10 mouse cellular contexts compared by ENCODE assay signal in the genomic region with DNA sequence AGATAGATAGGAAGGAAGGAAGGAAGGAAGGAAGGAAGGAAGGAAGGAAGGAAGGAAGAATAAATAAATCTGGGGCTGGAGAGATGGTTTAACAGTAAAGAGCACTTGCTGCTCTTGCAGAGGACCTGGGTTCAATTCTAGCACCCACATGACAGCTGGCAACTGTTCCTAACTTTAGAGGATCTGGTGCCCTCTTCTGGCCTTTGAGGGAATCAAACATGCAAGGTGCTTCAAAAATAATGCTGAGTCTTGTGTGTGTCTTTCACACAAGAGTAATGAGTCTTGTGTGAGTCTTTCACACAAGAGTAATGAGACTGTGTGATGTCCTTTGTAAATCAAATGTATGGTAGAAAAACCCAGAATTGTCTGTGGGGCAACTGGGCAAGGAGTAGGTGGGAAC.
DNase-seq lines count a peak whose midpoint lies in the region; ATAC-seq and TF ChIP-seq lines count a peak whose summit lies in the region.
"Had no signal": no experiment of that assay in that cellular context is flagged by ENCODE, and none has a peak within 500 bp of the region (broad histone marks: within the 10 kb centered on the region; RNA-seq: fewer than 3 reads in every experiment).

No protein-coding gene starts in this region.

- no peaks in the 10 kb centered on the region for H3K9me3 ChIP-seq in embryonic facial prominence, embryonic 15.5 days (replicated peaks)
- H3K9me3 ChIP-seq in embryonic facial prominence, embryonic 10.5 days = no peaks in the 10 kb centered on the region
- no peaks in the 10 kb centered on the region for H3K9me3 ChIP-seq in liver, embryonic 12.5 days (replicated peaks)
- H3K9me3 ChIP-seq: hindbrain, embryonic 15.5 days had no signal

- ATAC-seq in embryonic facial prominence, embryonic 15.5 days (ENCODE audit: insufficient number of reproducible peaks, low FRiP score, low TSS enrichment, low read depth) = no peak
- no peak for ATAC-seq in liver, embryonic 12.5 days
- ATAC-seq: forebrain, embryonic 14.5 days had no signal

- no peaks in the 10 kb centered on the region for H3K27me3 ChIP-seq in embryonic facial prominence, embryonic 15.5 days
- no peaks in the 10 kb centered on the region for H3K27me3 ChIP-seq in embryonic facial prominence, embryonic 10.5 days (replicated peaks; ENCODE audit: low read depth, poor library complexity, severe bottlenecking)
- H3K27me3 ChIP-seq in liver, adult 2 months (ENCODE audit: control insufficient read depth, insufficient read depth, low read length) = no peaks in the 10 kb centered on the region
- no peaks in the 10 kb centered on the region for H3K27me3 ChIP-seq in liver, embryonic 12.5 days (replicated peaks)
- H3K27me3 ChIP-seq: hindbrain, embryonic 15.5 days had no signal

- peak; percentile 32; the same call in 1 of the 2 replicates for TF ChIP-seq CTCF in liver, adult 2 months (IDR thresholded peaks at IDR 0.05; ENCODE audit: low read depth, low read length)

- H3K4me3 ChIP-seq in embryonic facial prominence, embryonic 15.5 days (replicated peaks) = no peak overlapping the region
- no peak overlapping the region for H3K4me3 ChIP-seq in embryonic facial prominence, embryonic 10.5 days
- no peak overlapping the region for H3K4me3 ChIP-seq in liver, adult 2 months (ENCODE audit: insufficient read depth, low read depth, low read length)
- H3K4me3 ChIP-seq in liver, embryonic 12.5 days = no peak overlapping the region
- H3K4me3 ChIP-seq: hindbrain, embryonic 15.5 days had no signal

- no peak overlapping the region for H3K9ac ChIP-seq in embryonic facial prominence, embryonic 15.5 days
- H3K9ac ChIP-seq in liver, adult 2 months (ENCODE audit: low read depth, low read length) = no peak overlapping the region
- H3K9ac ChIP-seq in liver, embryonic 12.5 days = no peak overlapping the region
- H3K9ac ChIP-seq: hindbrain, embryonic 15.5 days had no signal

- H3K4me1 ChIP-seq in embryonic facial prominence, embryonic 15.5 days = peaks cover 2% of the 10 kb centered on the region; the same call in 1 of the 2 replicates
- peaks cover 11% of the 10 kb centered on the region; the same call in 1 of the 2 replicates for H3K4me1 ChIP-seq in embryonic facial prominence, embryonic 10.5 days
- no peaks in the 10 kb centered on the region for H3K4me1 ChIP-seq in liver, adult 2 months (ENCODE audit: control insufficient read depth, insufficient read depth, low read length)
- no peaks in the 10 kb centered on the region for H3K4me1 ChIP-seq in liver, embryonic 12.5 days
- H3K4me1 ChIP-seq: hindbrain, embryonic 15.5 days had no signal

- DNase-seq in embryonic facial prominence, embryonic 10.5 days (ENCODE audit: low spot score) = no peak
- peak; percentile 33 for DNase-seq in liver, adult 2 months (ENCODE audit: extremely low read depth, low read depth, low spot score)
- DNase-seq in A20 (ENCODE audit: low read depth, low spot score) (peak; percentile 35), ZHBTc4 (ENCODE audit: low read depth, low spot score) (peak; percentile 79)
- no peak for DNase-seq in ovary, postnatal 14 days (ENCODE audit: low spot score)
- DNase-seq in adrenal gland, postnatal 10 days = no peak

- no peaks in the 10 kb centered on the region for H3K36me3 ChIP-seq in embryonic facial prominence, embryonic 15.5 days
- H3K36me3 ChIP-seq in embryonic facial prominence, embryonic 10.5 days (replicated peaks) = no peaks in the 10 kb centered on the region
- no peaks in the 10 kb centered on the region for H3K36me3 ChIP-seq in liver, adult 2 months (ENCODE audit: control insufficient read depth, insufficient read depth, low read length)
- H3K36me3 ChIP-seq in liver, embryonic 12.5 days = no peaks in the 10 kb centered on the region
- H3K36me3 ChIP-seq: hindbrain, embryonic 15.5 days had no signal

- no peak for TF ChIP-seq POLR2A in liver, adult 2 months (IDR thresholded peaks at IDR 0.05; ENCODE audit: extremely low read depth, insufficient read depth, low read length)

- no peak overlapping the region for H3K4me2 ChIP-seq in embryonic facial prominence, embryonic 15.5 days (replicated peaks)
- no peak overlapping the region for H3K4me2 ChIP-seq in liver, embryonic 12.5 days
- H3K4me2 ChIP-seq: hindbrain, embryonic 15.5 days had no signal

- 0 out of 2 replicates have a peak overlapping the region, but pooled peaks have one; percentile 39 for H3K27ac ChIP-seq in embryonic facial prominence, embryonic 15.5 days (replicated peaks)
- no peak overlapping the region for H3K27ac ChIP-seq in embryonic facial prominence, embryonic 10.5 days (replicated peaks)
- H3K27ac ChIP-seq in liver, adult 2 months (replicated peaks; ENCODE audit: insufficient read depth, low read depth, low read length) = no peak overlapping the region
- H3K27ac ChIP-seq in liver, embryonic 12.5 days = no peak overlapping the region
- H3K27ac ChIP-seq: hindbrain, embryonic 15.5 days had no signal

- H3K79me2 ChIP-seq in liver, adult 2 months (ENCODE audit: control insufficient read depth, insufficient read depth, low read length) = no peaks in the 10 kb centered on the region

Comparison
In these comparisons a context has a peak if more than half of its experiments do, and no peak if none do; other contexts are left out.
1. DNase-seq: peak in liver, adult 2 months (single experiment), A20 (single experiment) and ZHBTc4 (single experiment); none in embryonic facial prominence, embryonic 10.5 days (single experiment), ovary, postnatal 14 days (single experiment) and adrenal gland, postnatal 10 days (single experiment).